Mouse (Mus musculus) heart, postnatal 0 days (tissue): ENCODE measurements around the gene Nr2c2ap. TPM values are rescaled to one million over a fixed set of nuclear protein-coding genes. Genes with fewer than 3 reads are reported as not detected.

Source experiments
- ATAC-seq: fragments of 200-750 bp; cut with Nextera tagmentation; 2 replicates; pipeline ENCODE4 v1.8.0; 2017; ENCODE audit warnings: low read depth, moderate number of reproducible peaks, moderate library complexity; ENCODE audit not compliant: insufficient read depth
- DNase-seq: peaks from one replicate; pipeline ENCODE4 v3.0.0-alpha.2; 2016; ENCODE audit warnings: low spot score
- H3K27ac ChIP-seq: fragments of 300-500 bp; sonication (generic); 2 replicates; pipeline ENCODE4 v1.5.1; 2014; ENCODE audit warnings: low read depth, mild to moderate bottlenecking
- H3K27me3 ChIP-seq: fragments of 300-500 bp; sonication (generic); 2 replicates; pipeline ENCODE4 v1.6.1; 2014; ENCODE audit warnings: low read length, mixed read lengths; ENCODE audit not compliant: control insufficient read depth, insufficient read depth
- H3K36me3 ChIP-seq: fragments of 300-500 bp; sonication (generic); replicated peaks from 2 replicates; pipeline ENCODE4 v1.6.1; 2014; ENCODE audit warnings: low read length, mixed read lengths; ENCODE audit not compliant: control insufficient read depth, insufficient read depth
- H3K4me1 ChIP-seq: fragments of 300-500 bp; sonication (generic); 2 replicates; pipeline ENCODE4 v1.6.1; 2014; ENCODE audit warnings: antibody characterized with exemption; ENCODE audit not compliant: control insufficient read depth, insufficient read depth
- H3K4me2 ChIP-seq: fragments of 300-500 bp; sonication (generic); 2 replicates; pipeline ENCODE4 v1.6.1; 2014; ENCODE audit warnings: low read depth, mild to moderate bottlenecking, low read length, moderate library complexity
- H3K4me3 ChIP-seq: fragments of 300-500 bp; sonication (generic); 2 replicates; pipeline ENCODE4 v1.5.1; 2014; ENCODE audit warnings: low read depth, low read length
- H3K9ac ChIP-seq: fragments of 300-500 bp; sonication (generic); replicated peaks from 2 replicates; pipeline ENCODE4 v1.6.1; 2014; ENCODE audit warnings: low read depth, low read length, mixed read lengths
- H3K9me3 ChIP-seq: fragments of 300-500 bp; sonication (generic); replicated peaks from 2 replicates; pipeline ENCODE4 v1.6.1; 2016; ENCODE audit warnings: low read length; ENCODE audit not compliant: control insufficient read depth
- CTCF ChIP-seq: IDR thresholded peaks from 2 replicates; pipeline ENCODE4 v1.5.1; 2016; ENCODE audit warnings: antibody characterized with exemption, control low read depth, low read depth
- EP300 ChIP-seq: IDR thresholded peaks from 2 replicates; pipeline ENCODE4 v1.6.1; 2016; ENCODE audit warnings: antibody characterized with exemption, low read depth
- WGBS: fragments of 180-500 bp; shearing (Covaris S2); extraction: QIAGEN DNeasy Blood & Tissue Kit; methylation state at CpG from one replicate; pipeline ENCODE4 v1.1.7; 2014; 5-methylcytosine and 5-hydroxymethylcytosine counted together
- polyA plus RNA-seq: library from polyadenylated mRNA; unstranded; fragments of >200 nt; fragmentation: Nextera tagmentation; extraction: Ambion mirVana; gene quantifications from 2 replicates; pipeline ENCODE4 v1.2.1, GENCODE M21; 2015
- total RNA-seq: library from RNA; depleted of rRNA; stranded (reverse); fragments of >200 nt; gene quantifications from 2 replicates; pipeline ENCODE4 v1.2.3, GENCODE M21; 2014; ENCODE audit warnings: low replicate concordance

Gene Nr2c2ap
- total and polyA plus RNA-seq, 2 experiments from 2014 or later = 10.3 to 32.5 TPM

DNA sequence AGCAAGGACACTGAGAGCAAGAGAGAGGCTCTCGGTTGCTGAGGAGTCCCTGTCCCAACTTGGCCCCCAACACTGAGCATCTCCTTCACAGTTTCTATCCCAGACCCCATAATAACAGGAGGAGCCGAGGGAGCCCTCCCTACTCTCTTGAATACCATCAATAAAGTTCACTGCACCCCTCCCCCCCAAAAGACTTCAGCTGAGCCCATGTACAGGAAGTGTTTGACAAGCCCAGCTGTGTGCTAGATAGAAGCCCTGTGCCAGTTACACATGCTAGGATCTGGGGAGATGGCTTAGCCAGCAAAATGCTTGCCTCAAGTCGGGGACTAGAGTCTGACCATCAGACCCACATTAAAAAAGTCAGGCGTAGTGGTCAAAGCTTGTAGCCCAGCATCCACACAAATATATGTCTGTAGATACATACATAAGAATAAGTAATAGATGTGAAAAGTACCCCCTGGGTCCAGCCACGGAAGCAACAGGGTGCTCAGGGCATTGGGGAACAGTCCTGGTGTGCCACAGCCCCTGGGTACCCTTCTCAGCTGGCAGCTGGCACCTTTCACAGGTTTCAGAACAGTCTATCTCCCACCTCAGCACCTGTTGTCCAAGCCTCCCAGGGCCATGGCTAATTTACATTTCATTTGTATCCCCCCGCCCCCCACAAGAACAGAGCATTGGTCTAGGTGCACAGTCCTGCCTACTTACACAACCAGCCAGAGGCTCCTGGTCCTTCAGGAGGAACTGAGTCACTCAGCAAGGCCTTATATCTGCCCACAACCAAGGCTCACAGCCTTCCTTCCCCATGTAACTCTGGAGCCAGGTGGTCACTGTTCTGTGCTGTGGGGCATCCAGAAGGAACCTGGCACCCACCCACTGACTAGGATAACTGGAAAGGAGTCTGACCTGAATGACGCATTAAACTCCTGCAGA is 16.8 kb downstream of the Nr2c2ap start:
- ATAC-seq (no peak), DNase-seq (no peak)
- no peak overlapping the region; the same call in 1 of the 2 replicates for H3K27ac ChIP-seq
- H3K27me3 ChIP-seq = no peaks in the 10 kb centered on the region
- H3K4me2 ChIP-seq = no peak overlapping the region
- TF ChIP-seq EP300 (no peak), CTCF (no peak)
- WGBS = 86% methylated on average over 7 of the region's 7 CpGs
- H3K4me1 ChIP-seq = no peaks in the 10 kb centered on the region
- no peak overlapping the region for H3K9ac ChIP-seq
- no peaks in the 10 kb centered on the region for H3K9me3 ChIP-seq
- peaks cover 32% of the 10 kb centered on the region for H3K36me3 ChIP-seq
- no peak overlapping the region for H3K4me3 ChIP-seq

DNA sequence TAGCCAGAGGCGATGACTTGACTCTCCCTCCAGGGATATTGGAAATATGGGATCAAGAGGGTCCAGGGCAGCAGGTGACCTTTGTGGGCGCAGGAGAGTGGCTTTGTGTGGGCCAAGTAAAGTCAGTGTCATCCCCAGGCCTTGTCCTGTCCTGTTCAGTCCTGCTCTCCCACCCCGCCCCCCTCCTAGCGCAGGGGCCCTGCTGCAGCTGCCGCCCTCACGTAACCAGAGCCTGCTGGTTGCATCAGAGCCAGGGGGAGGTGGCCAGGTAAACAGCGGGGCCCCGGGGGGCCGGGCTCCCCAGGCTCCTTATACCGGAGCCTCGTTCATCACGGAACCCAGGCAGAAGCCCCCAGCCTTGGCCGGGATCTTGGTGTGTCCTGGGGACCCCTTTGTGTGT is 19.0 kb downstream of the Nr2c2ap start:
- Histone ChIP-seq H3K27ac (no peak overlapping the region), H3K4me1 (no peaks in the 10 kb centered on the region), H3K27me3 (no peaks in the 10 kb centered on the region), H3K9ac (no peak overlapping the region), H3K36me3 (peaks cover 19% of the 10 kb centered on the region), H3K4me3 (no peak overlapping the region), H3K9me3 (no peaks in the 10 kb centered on the region), H3K4me2 (no peak overlapping the region)
- DNase-seq = no peak
- ATAC-seq = no peak
- no peak for TF ChIP-seq EP300
- no peak for TF ChIP-seq CTCF
- 12% methylated on average over 13 of the region's 13 CpGs for WGBS

DNA sequence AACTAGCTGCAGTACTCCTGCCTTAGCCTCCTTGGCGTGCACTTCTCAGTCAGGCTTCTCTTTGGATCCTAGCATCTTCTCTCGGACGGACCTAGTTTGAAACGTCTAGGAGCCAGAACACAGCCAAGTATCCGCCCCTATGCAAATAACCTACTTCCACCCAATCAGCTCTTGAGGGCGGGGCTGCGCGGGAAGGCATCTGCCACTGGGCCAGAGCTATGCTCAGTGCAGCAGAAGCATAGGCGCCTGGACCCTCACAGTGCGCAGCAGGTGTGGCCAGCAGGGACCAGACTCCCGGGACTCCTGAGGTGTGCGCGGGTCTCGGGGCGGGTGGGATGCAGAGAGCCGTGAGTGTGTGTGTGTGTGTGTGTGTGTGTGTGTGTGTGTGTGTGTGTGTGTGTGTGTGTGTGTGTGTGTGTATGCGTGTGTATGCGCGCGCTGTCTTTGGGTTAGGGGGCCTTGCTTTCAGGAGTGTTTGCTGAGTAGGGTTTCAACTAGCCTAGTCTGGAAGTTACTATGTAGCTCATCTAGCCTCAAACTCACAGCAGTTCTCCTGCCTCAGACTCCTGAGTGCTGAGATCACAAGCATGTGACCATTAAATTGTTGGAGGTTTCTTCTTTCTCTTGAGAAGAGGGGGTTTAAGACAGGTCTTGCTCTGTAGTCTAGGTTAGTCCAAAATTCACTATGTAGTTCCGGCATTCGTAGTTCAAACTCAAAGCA is 21.6 kb downstream of the Nr2c2ap start:
- TF ChIP-seq CTCF (no peak), EP300 (no peak)
- no peaks in the 10 kb centered on the region for H3K27me3 ChIP-seq
- WGBS = 16% methylated on average over 22 of the region's 22 CpGs

DNA sequence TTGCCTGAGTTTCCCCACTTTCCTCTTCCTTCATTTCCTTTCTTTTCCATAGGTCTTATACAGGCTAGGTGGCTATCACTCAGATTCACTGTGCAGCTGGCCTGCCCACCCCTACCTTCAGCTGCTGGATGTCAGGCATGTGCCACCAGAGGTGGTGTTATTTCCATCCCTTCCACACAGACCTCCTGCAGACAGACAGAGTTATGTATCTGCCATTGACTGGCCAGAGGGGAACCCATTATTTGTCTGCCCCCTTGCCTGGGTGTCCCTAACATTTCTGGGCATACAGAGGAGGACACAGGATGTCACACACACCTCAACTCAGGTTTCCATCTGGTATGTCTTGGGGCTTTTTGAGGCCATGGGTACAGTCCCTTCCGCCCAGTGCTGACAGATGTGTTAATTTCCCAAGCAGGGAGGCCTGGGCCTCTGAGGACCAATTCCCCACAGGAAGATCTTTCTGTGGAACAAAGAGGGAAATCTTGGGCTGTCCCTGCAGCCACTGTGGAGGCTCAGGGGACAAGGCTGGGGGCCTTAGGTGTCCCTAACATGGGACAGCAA is 26.2 kb downstream of the Nr2c2ap start:
- Histone ChIP-seq H3K27me3 (no peaks in the 10 kb centered on the region), H3K4me2 (no peak overlapping the region), H3K9me3 (no peaks in the 10 kb centered on the region), H3K4me1 (no peaks in the 10 kb centered on the region), H3K4me3 (no peak overlapping the region), H3K27ac (no peak overlapping the region), H3K9ac (no peak overlapping the region), H3K36me3 (no peaks in the 10 kb centered on the region)
- ATAC-seq (no peak), DNase-seq (no peak)
- 93% methylated on average over 1 of the region's 1 CpGs for WGBS
- no peak for TF ChIP-seq EP300
- TF ChIP-seq CTCF = no peak

More for the DNA sequence above, 21.6 kb downstream of the Nr2c2ap start:
- peak overlapping the region; percentile 5; the same call in 1 of the 2 replicates for H3K4me3 ChIP-seq
- peak; percentile 92 for ATAC-seq
- peak; percentile 70 for DNase-seq
- peak overlapping the region; percentile 30 for H3K4me2 ChIP-seq
- no peak overlapping the region for H3K9ac ChIP-seq
- H3K4me1 ChIP-seq = no peaks in the 10 kb centered on the region
- no peaks in the 10 kb centered on the region for H3K9me3 ChIP-seq
- no peak overlapping the region for H3K27ac ChIP-seq
- no peaks in the 10 kb centered on the region for H3K36me3 ChIP-seq

DNA sequence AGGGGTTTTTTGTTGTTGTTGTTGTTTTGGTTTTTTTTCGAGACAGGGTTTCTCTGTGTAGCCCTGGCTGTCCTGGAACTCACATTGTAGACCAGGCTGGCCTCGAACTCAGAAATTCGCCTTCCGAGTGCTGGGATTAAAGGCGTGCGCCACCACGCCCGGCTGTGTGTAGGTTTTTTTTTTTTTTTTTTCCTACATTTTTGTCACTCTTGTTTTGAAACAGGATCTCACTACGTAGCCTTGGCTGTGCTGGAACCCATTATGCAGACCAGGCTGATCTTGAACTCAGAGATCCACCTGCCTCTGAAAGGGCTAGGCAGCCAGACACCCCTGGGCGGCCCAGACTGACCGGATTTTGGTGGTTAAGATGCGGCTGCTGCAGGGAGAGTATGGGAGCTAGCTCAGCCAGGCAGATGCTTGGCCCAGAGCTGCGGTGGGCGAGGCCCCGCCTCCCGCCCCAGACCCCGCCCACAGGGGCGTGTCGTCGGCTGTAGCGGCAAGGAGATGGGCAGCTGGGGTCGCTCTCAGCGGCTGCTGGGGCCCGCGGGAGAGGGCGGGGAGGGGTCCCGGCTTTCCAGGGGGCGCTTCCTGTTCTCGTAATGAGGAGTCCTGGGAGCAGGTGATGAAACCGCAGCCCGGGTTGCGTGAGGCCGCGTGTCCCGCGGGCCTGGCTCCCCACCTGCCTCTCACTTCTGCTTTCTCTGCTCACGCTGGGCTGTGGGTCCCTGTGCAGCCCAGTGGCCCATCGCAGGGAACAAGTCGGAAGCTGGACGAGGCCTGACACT is 27.1 kb downstream of the Nr2c2ap start:
- Histone ChIP-seq H3K36me3 (no peaks in the 10 kb centered on the region), H3K4me1 (no peaks in the 10 kb centered on the region), H3K4me2 (peak overlapping the region; percentile 66), H3K27ac (no peak overlapping the region), H3K9me3 (no peaks in the 10 kb centered on the region), H3K9ac (no peak overlapping the region), H3K27me3 (no peaks in the 10 kb centered on the region), H3K4me3 (peak overlapping the region; percentile 48)
- WGBS = 11% methylated on average over 39 of the region's 40 CpGs
- TF ChIP-seq CTCF (no peak), EP300 (no peak)
- no peak for DNase-seq
- ATAC-seq = peak; percentile 86
